Mouse (Mus musculus) G1E (cell line): ENCODE measurements at regions not wholly inside any gene's neighbourhood (a gene's known extent, or its start where the extent isn't known, plus 50 kb on each side); places are given as distances from the start of the nearest gene placed in this dataset.

Source experiments
- CTCF ChIP-seq: IDR thresholded peaks from 2 replicates; pipeline ENCODE4 v1.5.1; 2012; ENCODE audit warnings: low read depth, low read length, inconsistent platforms, mixed read lengths
- GATA1 ChIP-seq: IDR thresholded peaks from 2 replicates; pipeline ENCODE4 v1.6.1; 2012; ENCODE audit warnings: borderline replicate concordance, low read length, inconsistent platforms, mixed read lengths
- POLR2AphosphoS5 ChIP-seq: IDR thresholded peaks from 2 replicates; pipeline ENCODE4 v1.6.1; 2012; ENCODE audit warnings: low read depth, low read length, inconsistent platforms; ENCODE audit not compliant: insufficient replicate concordance

DNA sequence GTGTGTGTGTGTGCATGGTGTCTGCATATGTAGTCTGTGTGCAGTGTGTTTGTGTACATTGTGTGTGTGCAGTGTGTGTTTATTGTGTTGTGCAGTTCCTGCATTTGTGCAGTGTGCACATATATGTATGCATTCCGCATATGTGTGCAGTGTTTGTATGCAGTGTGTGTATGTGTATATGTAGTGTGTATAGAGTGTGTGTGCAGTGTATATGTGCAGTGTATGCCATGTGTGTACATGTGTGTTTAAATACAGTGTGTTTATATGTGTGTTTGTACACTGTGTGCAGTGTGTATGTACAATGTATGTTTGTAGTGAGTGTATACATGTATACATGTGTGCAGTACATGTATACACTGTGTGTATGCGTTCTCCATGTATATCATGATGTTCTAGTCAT is 183.0 kb upstream of the Ndst4 start:
- TF ChIP-seq CTCF (no peak), GATA1 (no peak), POLR2AphosphoS5 (no peak)
